Mouse (Mus musculus) olfactory bulb, adult 2 months (tissue): Measurements from ENCODE around the gene Cdkl4.

Experiments used
- CTCF ChIP-seq: fragments of 200-500 bp; IDR thresholded peaks from 2 replicates; pipeline ENCODE4 v1.5.1; 2012; ENCODE audit warnings: low read depth, mild to moderate bottlenecking, low read length, moderate library complexity; ENCODE audit not compliant: insufficient read depth
- POLR2A ChIP-seq: fragments of 200-500 bp; IDR thresholded peaks from 2 replicates; pipeline ENCODE4 v1.6.1; 2012; ENCODE audit warnings: mild to moderate bottlenecking, low read depth, low read length, moderate library complexity; ENCODE audit not compliant: insufficient read depth

GRCm38 (mm10) chr17:80501037-80501804, 76.4 kb downstream of the Cdkl4 start:
- TF ChIP-seq POLR2A (no peak), CTCF (no peak)
